Mouse (Mus musculus): ENCODE data around the gene Spint5. TPM values are rescaled to one million over a fixed set of nuclear protein-coding genes. Genes with fewer than 3 reads are reported as not detected.

Spint5 gene
- polyA plus RNA-seq, 2 experiments = not detected

DNA sequence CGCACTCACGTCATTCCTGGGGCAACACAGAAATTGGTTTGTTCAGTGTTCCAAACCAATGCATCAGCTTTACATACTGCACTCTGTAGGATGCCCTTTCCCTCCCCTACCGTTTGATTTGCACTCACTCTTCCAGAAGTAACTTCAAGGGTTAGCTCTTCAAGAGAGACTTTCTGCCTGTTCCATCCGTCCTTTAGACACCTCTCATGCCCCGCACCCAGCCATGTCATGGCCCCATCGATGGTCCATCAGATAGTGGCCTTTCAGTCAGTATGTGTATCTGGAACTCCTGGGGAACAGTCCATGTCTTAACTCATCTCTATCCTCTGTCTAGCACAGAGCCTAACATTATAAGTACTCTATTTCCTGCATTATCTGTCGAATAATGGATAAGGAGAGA is 47.5 kb downstream of the Spint5 start:
- Histone ChIP-seq H3K9me3 (ENCODE audit: control insufficient read depth, low read length) (no peaks in the 10 kb centered on the region), H3K9ac (ENCODE audit: low read depth, low read length, severe bottlenecking) (no peak overlapping the region), H3K36me3 (ENCODE audit: control insufficient read depth, insufficient read depth, low read length) (peaks cover 92% of the 10 kb centered on the region), H3K4me3 (replicated peaks; ENCODE audit: low read length) (no peak overlapping the region), H3K27ac (replicated peaks; ENCODE audit: low read depth, low read length) (no peak overlapping the region), H3K4me2 (replicated peaks; ENCODE audit: low read depth, low read length, severe bottlenecking) (no peak overlapping the region), H3K27me3 (ENCODE audit: control insufficient read depth, insufficient read depth, low read length) (no peaks in the 10 kb centered on the region), H3K4me1 (ENCODE audit: control insufficient read depth, insufficient read depth, low read length) (no peaks in the 10 kb centered on the region)
- 90% methylated on average over 7 of the region's 7 CpGs for WGBS
- no peak for TF ChIP-seq POLR2A (IDR thresholded peaks at IDR 0.05; ENCODE audit: borderline replicate concordance, extremely low read depth, insufficient read depth, insufficient read length)
- DNase-seq (ENCODE audit: low spot score) (no peak), ATAC-seq (ENCODE audit: low FRiP score, low read depth) (no peak)

DNA sequence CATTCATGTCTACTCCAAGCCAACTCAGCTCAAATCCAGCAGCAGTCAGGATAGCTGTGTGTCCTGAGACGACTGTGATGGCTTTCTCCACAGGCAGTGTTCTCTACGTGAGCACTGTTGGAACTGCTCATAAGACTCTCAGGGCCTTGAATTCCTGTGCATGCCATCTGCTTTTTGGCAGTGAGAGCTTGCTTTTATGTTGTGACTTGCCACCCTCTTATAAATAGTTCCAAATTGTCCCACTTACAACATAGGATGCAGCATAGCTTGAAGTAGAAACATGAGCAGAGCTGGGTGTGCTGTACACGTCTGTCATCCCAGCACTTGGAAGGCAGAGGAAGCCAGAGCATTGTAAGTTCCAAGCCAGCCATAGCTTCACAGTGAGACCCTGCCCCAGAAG is 50.7 kb downstream of the Spint5 start:
- DNase-seq (ENCODE audit: low spot score) (no peak), ATAC-seq (ENCODE audit: low FRiP score, low read depth) (no peak)
- no peaks in the 10 kb centered on the region for H3K27me3 ChIP-seq (ENCODE audit: control insufficient read depth, insufficient read depth, low read length)
- peaks cover 69% of the 10 kb centered on the region for H3K36me3 ChIP-seq (ENCODE audit: control insufficient read depth, insufficient read depth, low read length)
- H3K27ac ChIP-seq (replicated peaks; ENCODE audit: low read depth, low read length) = no peak overlapping the region
- H3K4me1 ChIP-seq (ENCODE audit: control insufficient read depth, insufficient read depth, low read length) = peaks cover 6% of the 10 kb centered on the region
- H3K9ac ChIP-seq (ENCODE audit: low read depth, low read length, severe bottlenecking) = no peak overlapping the region
- no peaks in the 10 kb centered on the region for H3K9me3 ChIP-seq (ENCODE audit: control insufficient read depth, low read length)
- no peak overlapping the region for H3K4me3 ChIP-seq (replicated peaks; ENCODE audit: low read length)
- TF ChIP-seq POLR2A (IDR thresholded peaks at IDR 0.05; ENCODE audit: borderline replicate concordance, extremely low read depth, insufficient read depth, insufficient read length) = no peak
- no peak overlapping the region for H3K4me2 ChIP-seq (replicated peaks; ENCODE audit: low read depth, low read length, severe bottlenecking)
- 71% methylated on average over 3 of the region's 3 CpGs for WGBS

Other genes starting within 250 kb of the Spint5 start
Only the 30 nearest of the 31 such genes appear.
- not detected in 2 replicates for gene Trp53tg5, start 241.6 kb upstream of the Spint5 start, polyA plus RNA-seq (2012; rRNA removed)
- gene Trp53tg5, start 241.6 kb upstream of the Spint5 start, polyA plus RNA-seq (2014; fragmentation: Nextera tagmentation; extraction: Ambion mirVana) = 0.22 TPM in 1 of 2 replicates, not detected in the other
- 7.7 and 8.3 TPM in 2 replicates for gene Dbndd2, start 229.2 kb upstream of the Spint5 start, polyA plus RNA-seq (2012; rRNA removed)
- gene Dbndd2, start 229.2 kb upstream of the Spint5 start, polyA plus RNA-seq (2014; fragmentation: Nextera tagmentation; extraction: Ambion mirVana) = 2.9 and 4.4 TPM in 2 replicates
- gene Pigt, start 217.8 kb upstream of the Spint5 start, polyA plus RNA-seq (2012; rRNA removed) = 99.5 and 142 TPM in 2 replicates
- gene Pigt, start 217.8 kb upstream of the Spint5 start, polyA plus RNA-seq (2014; fragmentation: Nextera tagmentation; extraction: Ambion mirVana) = 72.4 and 81.4 TPM in 2 replicates
- gene Wfdc2, start 152.9 kb upstream of the Spint5 start, polyA plus RNA-seq (2012; rRNA removed) = 30.4 and 31.0 TPM in 2 replicates
- gene Wfdc2, start 152.9 kb upstream of the Spint5 start, polyA plus RNA-seq (2014; fragmentation: Nextera tagmentation; extraction: Ambion mirVana) = 27.3 and 44.0 TPM in 2 replicates
- not detected in 2 replicates for gene Spint3, start 141.8 kb upstream of the Spint5 start, polyA plus RNA-seq (2012; rRNA removed)
- not detected in 2 replicates for gene Spint3, start 141.8 kb upstream of the Spint5 start, polyA plus RNA-seq (2014; fragmentation: Nextera tagmentation; extraction: Ambion mirVana)
- gene Wfdc6a, start 129.9 kb upstream of the Spint5 start, polyA plus RNA-seq (2012; rRNA removed) = 0.37 and 0.55 TPM in 2 replicates
- gene Wfdc6a, start 129.9 kb upstream of the Spint5 start, polyA plus RNA-seq (2014; fragmentation: Nextera tagmentation; extraction: Ambion mirVana) = 0.25 and 0.53 TPM in 2 replicates
- gene Eppin, start 121.7 kb upstream of the Spint5 start, polyA plus RNA-seq (2012; rRNA removed) = not detected in 2 replicates
- not detected in 2 replicates for gene Eppin, start 121.7 kb upstream of the Spint5 start, polyA plus RNA-seq (2014; fragmentation: Nextera tagmentation; extraction: Ambion mirVana)
- not detected in 2 replicates for gene Wfdc6b, start 101.8 kb upstream of the Spint5 start, polyA plus RNA-seq (2012; rRNA removed)
- not detected in 2 replicates for gene Wfdc6b, start 101.8 kb upstream of the Spint5 start, polyA plus RNA-seq (2014; fragmentation: Nextera tagmentation; extraction: Ambion mirVana)
- not detected in 2 replicates for gene Wfdc8, start 101.7 kb upstream of the Spint5 start, polyA plus RNA-seq (2012; rRNA removed)
- not detected in 2 replicates for gene Wfdc8, start 101.7 kb upstream of the Spint5 start, polyA plus RNA-seq (2014; fragmentation: Nextera tagmentation; extraction: Ambion mirVana)
- not detected in 2 replicates for gene Wfdc16, start 76.5 kb upstream of the Spint5 start, polyA plus RNA-seq (2012; rRNA removed)
- not detected in 2 replicates for gene Wfdc16, start 76.5 kb upstream of the Spint5 start, polyA plus RNA-seq (2014; fragmentation: Nextera tagmentation; extraction: Ambion mirVana)
- gene Wfdc10, start 59.3 kb upstream of the Spint5 start, polyA plus RNA-seq (2012; rRNA removed) = 0.31 and 0.37 TPM in 2 replicates
- gene Wfdc10, start 59.3 kb upstream of the Spint5 start, polyA plus RNA-seq (2014; fragmentation: Nextera tagmentation; extraction: Ambion mirVana) = 0.68 TPM in 1 of 2 replicates, not detected in the other
- not detected in 2 replicates for gene Wfdc9, start 58.7 kb upstream of the Spint5 start, polyA plus RNA-seq (2012; rRNA removed)
- not detected in 2 replicates for gene Wfdc9, start 58.7 kb upstream of the Spint5 start, polyA plus RNA-seq (2014; fragmentation: Nextera tagmentation; extraction: Ambion mirVana)
- gene Wfdc11, start 41.2 kb upstream of the Spint5 start, polyA plus RNA-seq (2012; rRNA removed) = not detected in 2 replicates
- not detected in 2 replicates for gene Wfdc11, start 41.2 kb upstream of the Spint5 start, polyA plus RNA-seq (2014; fragmentation: Nextera tagmentation; extraction: Ambion mirVana)
- 0.06 and 0.08 TPM in 2 replicates for gene Wfdc13, start 30.2 kb upstream of the Spint5 start, polyA plus RNA-seq (2012; rRNA removed)
- gene Wfdc13, start 30.2 kb upstream of the Spint5 start, polyA plus RNA-seq (2014; fragmentation: Nextera tagmentation; extraction: Ambion mirVana) = 0.18 TPM in 1 of 2 replicates, not detected in the other
- gene Spint4, start 16.8 kb upstream of the Spint5 start, polyA plus RNA-seq (2012; rRNA removed) = not detected in 2 replicates
- gene Spint4, start 16.8 kb upstream of the Spint5 start, polyA plus RNA-seq (2014; fragmentation: Nextera tagmentation; extraction: Ambion mirVana) = not detected in 2 replicates
- gene Wfdc3, start 30.6 kb downstream of the Spint5 start, polyA plus RNA-seq (2012; rRNA removed) = 0.67 and 0.79 TPM in 2 replicates
- 0.37 and 0.50 TPM in 2 replicates for gene Wfdc3, start 30.6 kb downstream of the Spint5 start, polyA plus RNA-seq (2014; fragmentation: Nextera tagmentation; extraction: Ambion mirVana)
- 46.0 and 58.6 TPM in 2 replicates for gene Dnttip1, start 30.7 kb downstream of the Spint5 start, polyA plus RNA-seq (2012; rRNA removed)
- 70.1 and 70.6 TPM in 2 replicates for gene Dnttip1, start 30.7 kb downstream of the Spint5 start, polyA plus RNA-seq (2014; fragmentation: Nextera tagmentation; extraction: Ambion mirVana)
- 293 and 329 TPM in 2 replicates for gene Ube2c, start 54.6 kb downstream of the Spint5 start, polyA plus RNA-seq (2012; rRNA removed)
- 279 and 305 TPM in 2 replicates for gene Ube2c, start 54.6 kb downstream of the Spint5 start, polyA plus RNA-seq (2014; fragmentation: Nextera tagmentation; extraction: Ambion mirVana)
- gene Tnnc2, start 64.7 kb downstream of the Spint5 start, polyA plus RNA-seq (2012; rRNA removed) = 178 and 322 TPM in 2 replicates
- gene Tnnc2, start 64.7 kb downstream of the Spint5 start, polyA plus RNA-seq (2014; fragmentation: Nextera tagmentation; extraction: Ambion mirVana) = 273 and 401 TPM in 2 replicates
- 26.0 and 35.0 TPM in 2 replicates for gene Snx21, start 70.5 kb downstream of the Spint5 start, polyA plus RNA-seq (2012; rRNA removed)
- gene Snx21, start 70.5 kb downstream of the Spint5 start, polyA plus RNA-seq (2014; fragmentation: Nextera tagmentation; extraction: Ambion mirVana) = 29.2 and 34.0 TPM in 2 replicates
- 31.5 and 41.2 TPM in 2 replicates for gene Acot8, start 89.6 kb downstream of the Spint5 start, polyA plus RNA-seq (2012; rRNA removed)
- gene Acot8, start 89.6 kb downstream of the Spint5 start, polyA plus RNA-seq (2014; fragmentation: Nextera tagmentation; extraction: Ambion mirVana) = 14.0 and 15.2 TPM in 2 replicates
- gene Zswim3, start 89.8 kb downstream of the Spint5 start, polyA plus RNA-seq (2012; rRNA removed) = 4.3 and 4.9 TPM in 2 replicates
- 6.9 and 7.0 TPM in 2 replicates for gene Zswim3, start 89.8 kb downstream of the Spint5 start, polyA plus RNA-seq (2014; fragmentation: Nextera tagmentation; extraction: Ambion mirVana)
- 9.1 and 11.2 TPM in 2 replicates for gene Zswim1, start 107.4 kb downstream of the Spint5 start, polyA plus RNA-seq (2012; rRNA removed)
- gene Zswim1, start 107.4 kb downstream of the Spint5 start, polyA plus RNA-seq (2014; fragmentation: Nextera tagmentation; extraction: Ambion mirVana) = 19.5 and 19.9 TPM in 2 replicates
- gene Spata25, start 113.2 kb downstream of the Spint5 start, polyA plus RNA-seq (2012; rRNA removed) = 0.09 and 0.13 TPM in 2 replicates
- gene Spata25, start 113.2 kb downstream of the Spint5 start, polyA plus RNA-seq (2014; fragmentation: Nextera tagmentation; extraction: Ambion mirVana) = not detected in 2 replicates
- gene Ctsa, start 117.6 kb downstream of the Spint5 start, polyA plus RNA-seq (2012; rRNA removed) = 197 and 285 TPM in 2 replicates
- 147 and 163 TPM in 2 replicates for gene Ctsa, start 117.6 kb downstream of the Spint5 start, polyA plus RNA-seq (2014; fragmentation: Nextera tagmentation; extraction: Ambion mirVana)
- gene Neurl2, start 118.2 kb downstream of the Spint5 start, polyA plus RNA-seq (2012; rRNA removed) = 7.2 and 8.5 TPM in 2 replicates
- gene Neurl2, start 118.2 kb downstream of the Spint5 start, polyA plus RNA-seq (2014; fragmentation: Nextera tagmentation; extraction: Ambion mirVana) = 5.5 and 7.6 TPM in 2 replicates
- gene Pltp, start 142.4 kb downstream of the Spint5 start, polyA plus RNA-seq (2012; rRNA removed) = 45.5 and 55.3 TPM in 2 replicates
- 51.1 and 56.2 TPM in 2 replicates for gene Pltp, start 142.4 kb downstream of the Spint5 start, polyA plus RNA-seq (2014; fragmentation: Nextera tagmentation; extraction: Ambion mirVana)
- 40.5 and 48.6 TPM in 2 replicates for gene Pcif1, start 164.0 kb downstream of the Spint5 start, polyA plus RNA-seq (2012; rRNA removed)
- gene Pcif1, start 164.0 kb downstream of the Spint5 start, polyA plus RNA-seq (2014; fragmentation: Nextera tagmentation; extraction: Ambion mirVana) = 66.4 and 73.0 TPM in 2 replicates
- 37.9 and 48.9 TPM in 2 replicates for gene Zfp335, start 196.5 kb downstream of the Spint5 start, polyA plus RNA-seq (2012; rRNA removed)
- 13.7 and 17.7 TPM in 2 replicates for gene Zfp335, start 196.5 kb downstream of the Spint5 start, polyA plus RNA-seq (2014; fragmentation: Nextera tagmentation; extraction: Ambion mirVana)
- 16.7 and 20.3 TPM in 2 replicates for gene Mmp9, start 225.5 kb downstream of the Spint5 start, polyA plus RNA-seq (2012; rRNA removed)
- gene Mmp9, start 225.5 kb downstream of the Spint5 start, polyA plus RNA-seq (2014; fragmentation: Nextera tagmentation; extraction: Ambion mirVana) = 13.6 and 19.1 TPM in 2 replicates

All from limb, embryonic 14.5 days (tissue).